Mouse (Mus musculus) thymus, postnatal 36 days (tissue): Measurements from ENCODE around the gene Crtc3.

Experiments
- DNase-seq, 2 experiments: peaks; one replicate each; pipeline ENCODE4 v3.0.0; 2022; ENCODE audit warnings: mixed read lengths in 2 of 2

Gene Crtc3

DNA sequence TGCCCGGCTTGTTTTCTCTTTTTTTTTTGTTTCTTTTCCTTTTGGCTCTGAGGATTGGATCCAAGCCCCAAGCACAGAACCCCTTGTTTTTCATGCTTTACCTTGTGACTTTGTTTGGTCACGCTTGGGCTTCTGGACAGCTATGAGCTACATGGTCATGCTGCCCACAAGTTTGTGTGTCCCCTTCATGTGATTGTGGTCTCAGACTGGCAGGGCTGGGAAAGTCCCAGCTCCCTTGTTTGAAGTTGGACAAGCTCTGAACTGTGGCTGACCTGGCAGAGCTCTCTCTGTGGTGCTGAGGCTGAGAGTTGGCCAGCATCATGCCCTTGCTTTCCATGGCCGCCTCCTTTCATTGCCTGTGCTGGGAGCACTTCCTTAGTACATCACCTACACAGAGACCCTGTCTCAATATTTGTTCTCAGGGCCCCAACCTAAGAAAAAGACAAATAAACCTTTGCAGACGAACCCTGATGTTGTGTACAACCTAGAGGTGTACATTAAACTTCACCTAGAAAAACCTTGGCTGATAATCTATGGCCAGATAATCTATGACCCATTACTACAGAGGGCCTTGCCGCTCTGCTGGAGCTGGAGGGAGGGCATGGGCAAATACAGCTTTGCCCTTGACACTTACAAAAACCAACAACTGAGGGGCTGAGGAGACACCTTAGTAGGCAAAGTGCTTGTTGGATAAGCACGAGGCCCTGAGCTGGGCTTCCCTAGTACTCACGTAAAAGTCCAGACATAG is 140.0 kb downstream of the Crtc3 start:
- DNase-seq, result no peak

DNA sequence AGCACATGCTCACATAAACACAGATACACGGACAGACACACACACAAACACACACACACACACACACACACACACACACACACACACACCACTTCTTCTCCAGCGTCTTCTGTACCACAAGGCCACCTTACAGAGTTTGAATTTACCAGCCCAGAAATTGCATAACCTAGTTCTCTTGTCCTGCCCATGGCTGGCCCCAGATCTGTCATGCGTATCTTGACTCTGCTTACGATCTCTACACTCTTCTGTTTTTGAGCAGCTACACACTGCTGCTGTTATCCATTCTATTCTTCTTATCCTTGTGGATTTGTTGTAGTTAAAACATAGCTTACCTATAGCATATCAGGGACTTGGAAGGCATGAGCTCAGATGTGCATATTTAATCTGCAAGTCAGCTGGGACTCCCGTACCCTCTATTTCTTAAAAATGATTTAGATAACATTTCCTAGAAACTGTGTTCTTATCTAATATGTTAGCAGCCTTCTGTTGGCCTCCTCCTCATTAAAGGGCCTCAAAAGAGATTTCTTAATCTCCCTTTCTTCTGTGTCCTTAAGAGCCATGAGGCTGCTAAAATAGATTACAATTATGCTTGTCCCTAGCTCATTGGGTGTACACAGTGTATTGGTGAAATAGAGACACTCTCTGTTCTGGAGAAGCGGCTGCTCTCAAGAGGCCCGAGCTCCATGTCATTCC is 146.4 kb downstream of the Crtc3 start:
- DNase-seq, result no peak

DNA sequence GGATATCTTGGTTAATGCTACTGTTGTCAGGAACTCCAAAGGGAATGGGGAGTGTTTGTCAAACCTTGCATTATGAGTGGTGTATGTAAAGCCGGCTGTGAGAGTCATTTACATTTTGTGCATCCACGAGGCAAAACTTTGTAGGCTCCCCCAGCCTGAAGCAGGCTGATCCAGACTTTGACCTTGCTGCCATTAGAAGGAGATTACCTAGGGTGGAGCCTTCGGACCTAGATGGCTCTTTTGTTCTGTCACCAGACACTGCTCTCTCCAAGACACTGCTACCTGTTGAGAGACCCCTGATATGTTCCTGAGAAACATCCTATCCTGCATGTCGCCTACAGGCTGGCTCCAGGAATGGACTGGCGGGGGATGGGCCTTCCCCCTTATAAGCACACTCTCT is 149.1 kb downstream of the Crtc3 start:
- no peak for DNase-seq
